Mouse (Mus musculus): ENCODE results near the gene Tas2r135.

Gene Tas2r135

DNA sequence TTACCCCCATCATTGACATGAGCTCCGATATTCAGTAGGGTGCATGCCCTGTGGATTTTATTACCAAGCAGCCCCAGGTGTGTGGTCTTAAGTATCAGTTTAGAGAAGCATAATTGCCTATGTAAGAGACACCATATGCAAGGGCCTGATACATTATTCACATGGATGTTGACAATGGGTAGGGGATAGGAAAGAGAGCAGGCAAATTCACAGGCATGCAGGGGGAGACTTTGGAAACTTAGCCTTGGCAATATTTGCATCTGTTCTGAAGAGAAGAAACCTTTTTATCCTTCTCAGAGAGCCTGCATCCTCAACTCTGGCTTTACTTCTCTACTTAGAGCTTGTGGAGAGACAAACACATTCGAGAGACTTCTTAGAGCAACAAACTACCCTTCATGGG, at the start of gene Tas2r135:
Tas2r135 (plus strand) TSS at position 301 of the 400 bp plus-strand sequence.
- DNase-seq: no peak

DNA sequence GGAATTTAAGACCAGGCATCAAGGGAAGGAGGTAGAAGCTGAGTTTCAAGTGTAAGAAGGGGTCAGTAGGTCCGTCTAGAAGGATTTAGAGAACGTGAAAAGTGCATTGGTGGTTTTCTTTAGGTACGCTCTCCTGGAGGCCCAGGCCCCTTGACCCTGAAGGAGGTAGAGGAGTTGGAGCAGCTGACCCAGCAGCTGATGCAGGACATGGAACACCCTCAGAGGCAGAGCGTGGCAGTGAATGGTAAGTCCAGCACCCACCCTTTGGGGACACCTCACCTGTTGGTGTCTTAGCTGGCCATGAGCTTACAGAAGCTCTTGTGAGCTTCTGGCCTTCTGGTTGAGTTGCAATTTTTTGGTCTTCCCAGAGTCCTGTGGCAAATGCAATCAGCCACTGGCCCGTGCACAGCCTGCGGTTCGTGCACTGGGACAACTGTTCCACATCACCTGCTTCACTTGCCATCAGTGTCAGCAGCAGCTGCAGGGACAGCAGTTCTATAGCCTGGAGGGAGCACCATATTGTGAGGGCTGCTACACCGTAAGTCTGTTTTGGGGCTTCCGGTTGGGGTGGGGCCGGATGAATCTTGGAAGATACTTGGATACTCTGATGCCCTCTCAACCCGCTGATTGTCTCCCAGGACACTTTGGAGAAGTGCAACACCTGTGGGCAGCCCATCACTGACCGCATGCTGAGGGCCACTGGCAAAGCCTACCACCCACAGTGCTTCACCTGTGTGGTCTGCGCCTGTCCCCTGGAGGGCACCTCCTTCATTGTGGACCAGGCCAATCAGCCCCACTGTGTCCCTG, 49.2 kb upstream of the Tas2r135 start:
- no peak for DNase-seq

DNA sequence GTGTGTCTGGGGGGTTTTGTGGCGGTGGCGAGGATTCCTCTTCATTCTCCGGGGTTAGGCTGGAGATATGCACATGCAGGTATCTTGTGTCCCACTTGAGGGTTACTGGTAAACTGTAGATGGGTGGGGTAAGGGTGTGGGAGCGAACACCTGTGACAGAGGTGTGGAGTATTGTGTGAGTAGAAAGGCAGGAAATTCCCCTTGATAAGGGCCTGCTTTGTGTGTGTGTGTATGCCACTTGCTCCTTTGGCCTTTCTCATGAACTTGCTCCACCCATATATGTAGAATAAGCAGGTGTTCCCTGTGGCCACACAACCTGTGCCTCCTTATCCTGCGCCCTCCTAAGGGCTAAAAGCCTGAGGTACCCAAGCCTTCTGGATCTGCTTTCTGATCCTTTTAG, 48.3 kb upstream of the Tas2r135 start:
- no peak for DNase-seq

DNA sequence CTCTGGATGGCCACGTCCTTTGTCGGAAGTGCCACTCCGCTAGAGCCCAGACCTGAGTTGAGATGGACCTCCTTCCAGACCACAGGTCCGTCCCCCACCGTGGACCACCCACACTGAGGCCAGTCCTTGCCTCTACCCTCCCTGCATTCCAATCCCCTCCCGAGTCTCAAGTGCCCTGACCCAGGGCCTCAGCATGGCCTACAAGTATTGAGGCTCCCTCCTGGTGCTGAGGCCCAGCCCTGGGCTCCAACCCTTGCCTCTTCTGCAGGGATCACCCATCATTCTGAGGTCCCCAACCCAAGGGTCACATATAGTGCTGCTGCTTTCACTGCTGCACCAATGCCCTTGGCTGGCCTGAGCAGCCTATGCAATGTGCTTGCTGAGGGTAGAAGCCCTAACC, 47.3 kb upstream of the Tas2r135 start:
- DNase-seq: no peak

DNA sequence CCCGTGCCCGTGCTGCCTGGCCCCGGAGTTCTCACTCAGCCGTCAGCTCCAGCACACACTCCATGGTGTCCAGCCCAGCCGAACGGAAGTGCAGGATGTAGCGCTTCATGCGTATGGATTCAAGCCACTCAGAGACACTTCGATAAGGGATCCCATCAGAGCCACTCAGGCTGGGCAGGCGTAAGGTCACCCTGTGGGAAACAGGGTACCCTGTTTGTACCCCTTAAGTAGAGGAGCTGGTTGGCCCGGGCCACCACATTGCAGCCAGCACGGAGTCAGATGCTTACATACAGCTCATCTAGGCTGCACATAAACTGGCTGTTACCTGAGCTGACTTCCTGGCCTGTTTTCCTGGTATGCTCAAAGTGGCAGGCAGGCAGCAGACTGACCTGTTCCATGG, 46.3 kb upstream of the Tas2r135 start:
- no peak for DNase-seq

DNA sequence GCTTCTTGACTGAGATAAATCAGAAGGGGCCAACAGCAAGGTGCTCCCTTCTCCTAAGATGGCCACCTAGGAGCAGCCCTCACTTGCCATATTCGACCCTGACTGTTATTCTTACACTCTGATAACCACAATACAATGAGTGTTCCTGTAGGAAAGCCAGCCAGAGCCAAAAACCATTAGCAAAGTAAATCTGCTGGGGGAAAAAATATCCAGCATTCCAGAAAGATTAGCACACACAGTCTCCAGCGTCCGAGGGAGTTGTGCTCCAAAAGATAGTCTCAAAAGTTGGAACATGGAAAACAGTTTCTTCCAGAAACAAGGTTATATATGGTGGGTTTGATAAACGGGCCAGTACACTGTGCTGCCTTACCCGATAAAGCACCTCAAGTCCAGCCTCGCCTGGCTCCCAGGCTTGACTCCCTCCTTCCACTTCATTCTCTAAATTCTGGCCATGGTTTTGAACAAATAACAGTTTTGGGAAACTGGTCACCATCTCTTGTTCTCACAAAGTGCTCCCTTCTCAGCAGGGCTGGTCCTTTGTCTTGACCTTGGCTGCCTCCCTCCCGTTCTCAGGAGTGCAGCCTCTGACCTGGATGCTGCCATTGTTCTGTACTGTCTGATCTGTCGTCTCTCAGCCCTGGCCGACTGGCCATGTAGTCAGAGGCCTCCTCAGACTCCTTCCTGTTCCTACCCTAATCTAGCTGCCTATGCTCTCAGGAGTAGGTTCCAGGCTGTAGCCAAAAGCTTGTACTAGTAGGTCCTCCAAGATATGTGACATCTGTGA, 45.7 kb upstream of the Tas2r135 start:
- DNase-seq: no peak

DNA sequence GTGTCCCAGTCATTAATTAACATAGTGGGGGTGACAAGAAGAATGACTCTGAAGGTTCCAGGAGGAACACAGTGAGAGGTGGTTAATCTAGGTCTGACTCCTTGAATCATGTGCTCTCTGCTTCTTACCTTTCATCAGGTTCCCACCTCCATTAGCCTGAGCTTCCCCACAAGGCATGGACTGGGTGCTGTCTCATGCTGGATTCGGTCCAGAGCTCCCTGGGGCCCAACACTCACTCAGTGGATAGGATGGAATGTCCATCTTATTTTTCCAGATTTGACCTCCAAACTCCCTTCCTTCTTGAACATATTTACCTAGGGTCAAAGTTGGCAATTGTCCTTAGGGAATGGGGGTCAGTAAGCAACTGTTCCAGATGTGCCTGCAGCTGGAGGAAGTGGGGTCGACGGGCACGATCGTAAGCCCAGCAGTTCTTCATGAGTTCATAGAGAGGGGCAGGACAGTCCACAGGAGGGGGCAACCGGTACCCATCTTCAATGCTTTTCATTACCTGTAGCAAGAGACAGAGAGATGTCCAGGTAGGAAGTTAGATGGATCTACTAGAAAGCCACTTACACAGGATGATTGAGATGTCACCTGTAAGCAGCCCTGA, 44.9 kb upstream of the Tas2r135 start:
- DNase-seq: no peak

DNA sequence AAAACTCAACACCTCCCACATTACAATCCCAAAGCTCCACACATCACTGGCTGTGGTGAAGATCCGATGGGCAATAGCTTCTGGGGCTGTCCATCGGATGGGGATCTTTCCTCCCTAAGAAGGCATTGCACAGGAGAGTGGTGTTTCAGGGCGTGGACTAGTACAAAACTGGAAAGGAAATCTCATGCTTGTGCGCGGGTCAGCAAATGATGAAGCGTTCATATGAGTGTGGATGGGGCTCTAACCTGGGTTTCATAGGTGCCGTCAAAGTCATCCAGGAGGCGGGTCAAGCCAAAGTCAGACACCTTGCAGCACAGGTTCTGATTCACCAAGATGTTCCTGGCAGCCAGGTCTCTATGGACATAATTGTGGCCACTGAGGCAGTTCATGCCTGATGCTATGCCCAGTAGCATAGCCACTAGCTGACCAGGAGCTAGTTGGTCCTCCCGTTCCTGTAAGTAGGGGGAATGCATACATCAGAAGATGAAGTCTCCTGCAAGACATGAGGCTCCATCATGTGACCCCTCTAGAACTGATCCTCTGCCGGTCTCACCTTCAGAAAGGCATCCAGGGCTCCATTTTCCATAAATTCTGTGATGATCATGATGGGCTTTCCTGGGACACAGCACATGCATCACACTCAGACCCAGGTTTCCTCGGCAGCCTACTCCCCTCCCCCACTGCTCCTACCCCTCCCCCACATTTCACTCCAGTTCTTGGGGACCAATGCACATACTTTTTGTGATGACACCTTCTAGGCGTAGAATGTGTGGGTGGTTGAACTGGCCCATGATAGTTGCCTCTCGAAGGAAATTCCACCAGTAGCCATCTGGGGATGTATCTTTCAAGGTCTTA, 44.0 kb upstream of the Tas2r135 start:
- no peak for DNase-seq

DNA sequence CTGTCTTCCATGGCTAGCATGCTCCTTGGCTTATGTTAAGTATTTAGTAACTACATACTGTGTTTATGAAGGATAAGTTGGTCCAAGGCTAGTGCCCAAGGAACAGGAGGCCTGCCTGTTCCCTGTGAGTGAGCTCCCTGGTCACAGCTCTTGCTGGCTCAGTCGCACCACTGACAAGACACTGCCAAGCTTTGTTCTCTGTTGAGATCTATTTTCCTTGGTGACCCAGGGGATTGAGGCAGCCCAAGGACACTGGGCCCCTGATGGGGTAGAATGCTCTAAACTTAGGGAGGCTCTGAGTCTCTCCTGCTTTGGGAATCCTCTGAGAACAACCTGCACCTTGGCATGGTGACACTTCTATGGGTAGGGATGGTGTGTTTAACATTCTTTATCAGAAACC, 43.2 kb upstream of the Tas2r135 start:
- no peak for DNase-seq

DNA sequence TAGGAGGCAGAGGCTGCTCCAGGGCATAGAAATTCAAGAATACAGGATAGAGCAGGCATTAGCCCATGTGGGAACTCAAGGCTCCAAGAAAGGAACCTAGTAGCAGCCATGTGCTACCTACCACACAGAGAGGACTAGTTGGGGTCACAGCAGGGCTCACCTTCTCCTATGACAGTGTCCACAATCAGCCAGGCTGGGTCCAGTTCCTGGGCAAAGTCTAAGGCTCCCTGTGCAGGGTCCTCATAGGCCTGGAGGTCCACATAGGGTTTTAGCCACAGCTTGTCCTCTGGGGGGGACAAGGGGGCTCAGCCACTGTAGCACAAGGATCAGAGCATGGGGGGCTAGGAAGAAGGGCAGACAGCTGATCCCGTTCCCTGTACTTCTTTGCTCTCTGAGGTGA, 42.7 kb upstream of the Tas2r135 start:
- DNase-seq: no peak

DNA sequence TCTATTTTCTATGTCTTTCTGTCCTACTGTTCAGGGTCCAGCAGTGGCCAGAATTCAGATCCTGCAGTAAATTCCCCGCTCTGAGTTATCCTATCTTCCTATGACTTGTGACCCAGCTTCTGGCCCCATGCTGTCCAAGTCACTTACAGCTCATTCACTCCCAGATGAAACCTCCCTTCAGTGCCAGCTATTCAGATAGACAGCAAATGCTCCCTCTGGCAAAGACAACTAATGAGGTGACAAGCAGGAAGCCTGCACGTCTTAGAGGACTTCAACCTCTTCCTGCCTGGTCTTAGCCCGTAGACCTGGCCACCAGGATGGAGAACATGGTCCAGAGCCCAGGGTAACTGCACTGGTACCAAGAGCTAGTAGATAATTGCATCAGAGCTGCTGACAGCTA, 42.3 kb upstream of the Tas2r135 start:
- no peak for DNase-seq

DNA sequence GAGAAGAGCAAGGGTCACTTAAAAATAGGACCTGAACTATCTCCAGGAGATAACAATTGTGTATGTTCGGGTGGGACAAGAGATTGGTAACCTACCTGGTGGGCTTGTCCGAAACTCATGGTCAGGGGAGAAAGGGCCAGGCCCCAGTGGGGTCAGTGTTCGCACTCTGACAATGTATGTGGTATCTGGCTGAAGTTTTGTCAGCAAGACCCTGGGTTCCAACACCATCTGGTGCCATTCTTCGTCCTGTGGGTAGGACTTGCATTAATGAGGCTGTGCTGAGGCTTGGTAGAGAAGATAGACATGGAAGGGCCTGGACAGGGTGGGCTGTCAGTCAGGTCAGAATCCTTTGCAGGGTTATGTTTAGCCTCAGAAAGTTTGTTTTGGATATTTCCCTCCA, 41.2 kb upstream of the Tas2r135 start:
- no peak for DNase-seq

DNA sequence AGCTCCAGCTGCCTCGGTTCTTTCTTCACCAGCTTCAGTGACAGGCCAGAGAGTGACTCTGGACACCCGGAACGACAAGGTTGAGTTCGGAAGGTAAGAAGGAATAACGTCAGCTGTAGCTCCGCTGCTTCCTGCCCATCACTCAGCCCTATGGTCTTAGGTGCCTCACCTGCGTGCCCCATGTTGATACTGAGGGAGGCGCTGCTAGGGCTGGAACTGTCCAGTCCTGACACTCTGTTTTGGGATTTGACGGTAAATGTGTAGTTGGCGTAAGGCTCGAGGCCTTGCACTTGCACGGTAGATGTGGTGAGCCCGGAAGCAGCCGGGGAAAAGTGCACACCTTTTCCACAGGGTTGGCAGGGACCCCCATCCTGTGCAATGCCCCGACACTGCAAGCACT, 40.6 kb upstream of the Tas2r135 start:
- DNase-seq: no peak

DNA sequence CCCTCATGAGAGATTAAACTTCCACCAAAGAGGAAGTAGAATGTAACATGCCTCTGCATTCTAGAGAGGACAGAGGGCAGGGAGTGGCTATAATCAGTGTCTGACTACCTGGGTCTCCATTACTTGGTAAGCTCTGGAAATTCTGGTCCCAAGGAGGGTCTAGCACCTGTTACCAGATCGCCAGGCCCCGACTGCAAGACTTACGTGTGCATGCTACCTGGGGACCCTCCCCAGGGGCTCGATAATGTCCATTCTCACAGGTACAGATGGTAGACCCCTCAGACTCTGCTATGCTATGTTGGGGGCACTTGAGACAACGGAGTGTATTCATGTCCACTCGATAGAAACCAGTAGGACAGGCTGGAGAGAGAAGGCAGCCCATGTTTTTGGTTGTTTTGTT, 40.0 kb upstream of the Tas2r135 start:
- no peak for DNase-seq

DNA sequence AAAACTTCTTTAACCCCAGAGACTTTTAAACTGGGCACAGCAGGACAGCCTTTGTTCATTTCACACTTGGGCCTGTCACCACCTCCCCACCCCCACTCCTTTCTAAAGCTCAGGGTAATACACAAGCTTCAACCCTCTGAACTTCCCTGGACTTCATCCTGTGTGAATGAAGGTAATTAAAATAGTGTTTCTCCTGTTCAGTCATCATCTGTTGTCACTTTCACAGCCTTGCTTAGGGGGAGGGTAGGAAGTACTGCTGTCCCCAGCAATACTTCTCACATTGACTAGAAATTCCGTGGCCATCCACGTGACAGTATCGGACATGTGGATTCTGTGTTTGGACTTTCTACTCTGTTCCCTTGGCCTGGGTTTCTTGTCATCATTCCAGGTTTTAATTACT, 35.4 kb upstream of the Tas2r135 start:
- DNase-seq: peak; percentile 89

DNA sequence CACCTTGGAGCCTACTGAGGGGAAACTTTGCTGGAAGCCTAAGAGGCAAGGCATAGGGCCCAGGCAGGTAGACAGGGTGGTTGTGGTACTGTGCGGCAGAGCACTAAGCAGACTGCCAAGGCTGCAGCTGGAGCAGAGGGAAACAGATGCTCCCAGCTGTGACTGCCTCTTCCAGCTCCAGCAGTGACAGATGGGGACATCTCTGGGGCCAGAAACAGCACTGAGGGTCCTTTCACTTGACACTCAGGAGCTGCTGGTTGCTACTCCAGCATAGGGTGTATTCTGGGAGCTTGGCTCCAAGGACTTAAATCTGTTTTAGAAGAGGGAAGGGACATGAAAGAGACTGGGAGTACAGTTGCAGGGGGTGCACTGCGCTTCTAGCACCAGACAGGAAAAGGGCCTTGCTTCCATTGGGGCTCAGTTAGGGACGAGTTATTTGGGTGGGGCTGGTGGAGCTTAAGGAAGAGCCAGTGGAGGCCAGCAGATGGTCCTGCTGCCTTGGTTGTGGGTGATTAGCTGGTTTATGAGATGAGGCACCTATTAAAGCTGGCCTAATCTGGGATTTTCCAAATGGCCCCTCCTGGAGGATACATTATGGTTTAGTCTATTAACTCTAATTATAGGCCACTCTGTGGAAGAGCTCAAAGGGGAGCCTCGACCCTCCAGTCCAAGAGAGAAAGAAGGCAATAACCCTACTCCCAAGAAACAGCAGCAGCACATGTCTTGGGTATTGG, 34.4 kb upstream of the Tas2r135 start:
- peak; percentile 44 for DNase-seq

DNA sequence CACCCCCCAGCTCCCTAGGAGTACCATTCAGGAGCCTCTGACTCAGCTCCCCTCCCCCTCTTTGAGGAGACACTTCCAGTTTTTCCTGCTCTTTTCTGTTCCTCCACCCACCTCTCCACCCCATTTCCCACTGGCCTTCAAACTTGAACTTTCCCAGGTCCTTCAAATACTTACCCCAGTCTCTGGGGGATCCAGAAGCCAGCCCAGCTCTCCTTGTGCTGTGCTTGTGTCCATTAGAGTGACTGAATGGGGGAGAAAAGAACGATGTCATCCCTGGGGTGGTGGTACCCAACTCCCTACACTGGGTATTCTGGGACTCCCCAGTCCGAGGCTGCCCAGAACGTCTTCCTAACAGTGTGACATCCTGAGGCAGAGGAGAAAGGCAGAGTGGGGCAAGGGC, 33.2 kb upstream of the Tas2r135 start:
- no peak for DNase-seq

DNA sequence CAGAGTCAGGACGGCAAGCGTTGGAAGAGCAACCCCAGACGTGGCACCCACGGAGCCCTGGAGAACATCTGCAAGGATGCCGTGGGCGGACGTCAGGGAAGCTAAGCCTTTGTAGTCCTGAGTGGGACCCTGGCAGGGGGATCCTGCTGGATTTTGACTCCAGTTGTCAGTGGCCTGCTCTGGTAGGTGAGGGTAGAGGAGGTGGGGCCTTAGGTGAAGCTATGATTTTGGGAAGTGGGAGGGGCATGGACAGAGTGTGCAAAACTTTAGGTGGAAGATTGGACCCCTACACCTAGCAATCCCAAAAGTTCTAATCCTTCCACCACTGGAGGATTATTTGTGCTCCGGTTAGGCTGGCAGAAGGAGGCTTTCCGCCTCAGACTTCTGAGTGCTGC, 32.8 kb upstream of the Tas2r135 start:
- DNase-seq: no peak

DNA sequence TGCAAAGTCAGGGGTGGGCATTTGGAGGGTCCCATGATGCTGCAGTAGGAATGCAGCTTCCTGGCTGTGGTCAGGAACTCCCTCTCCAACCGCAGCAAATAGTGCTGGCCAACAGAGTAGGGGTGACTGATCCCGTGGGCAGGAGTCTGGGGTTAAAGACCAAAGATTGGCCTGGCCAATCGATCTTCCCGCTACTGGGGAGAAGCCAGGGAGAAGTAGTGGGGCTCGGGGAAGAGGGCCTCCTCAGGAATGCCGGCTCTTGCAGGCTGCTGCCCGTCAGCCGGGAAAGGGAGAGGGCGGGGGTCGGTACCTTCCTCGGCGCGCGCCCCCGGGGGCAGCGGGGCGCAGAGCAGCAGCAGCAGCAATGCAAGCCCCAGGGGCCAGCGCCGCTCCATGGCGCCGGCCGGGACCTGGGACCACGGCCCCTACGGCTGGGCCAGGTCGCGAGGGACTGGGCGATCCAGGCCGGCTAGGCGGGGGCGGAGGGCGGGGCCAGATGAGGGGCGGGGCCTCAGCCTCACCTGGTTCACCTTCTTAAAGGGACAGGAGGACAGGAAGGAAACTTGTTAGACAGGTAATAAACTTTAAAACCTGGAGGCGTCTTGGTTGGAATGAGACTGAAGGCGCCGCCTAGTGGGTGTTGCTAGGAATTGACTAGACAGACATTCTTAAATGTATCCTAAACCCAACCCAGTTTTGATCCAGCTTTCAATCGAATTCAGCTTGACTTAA, 32.3 kb upstream of the Tas2r135 start, which contains the start of gene Epha1:
Epha1 (minus strand) TSS at position 453 of the 732 bp plus-strand sequence.
- DNase-seq: peak; percentile 86

DNA sequence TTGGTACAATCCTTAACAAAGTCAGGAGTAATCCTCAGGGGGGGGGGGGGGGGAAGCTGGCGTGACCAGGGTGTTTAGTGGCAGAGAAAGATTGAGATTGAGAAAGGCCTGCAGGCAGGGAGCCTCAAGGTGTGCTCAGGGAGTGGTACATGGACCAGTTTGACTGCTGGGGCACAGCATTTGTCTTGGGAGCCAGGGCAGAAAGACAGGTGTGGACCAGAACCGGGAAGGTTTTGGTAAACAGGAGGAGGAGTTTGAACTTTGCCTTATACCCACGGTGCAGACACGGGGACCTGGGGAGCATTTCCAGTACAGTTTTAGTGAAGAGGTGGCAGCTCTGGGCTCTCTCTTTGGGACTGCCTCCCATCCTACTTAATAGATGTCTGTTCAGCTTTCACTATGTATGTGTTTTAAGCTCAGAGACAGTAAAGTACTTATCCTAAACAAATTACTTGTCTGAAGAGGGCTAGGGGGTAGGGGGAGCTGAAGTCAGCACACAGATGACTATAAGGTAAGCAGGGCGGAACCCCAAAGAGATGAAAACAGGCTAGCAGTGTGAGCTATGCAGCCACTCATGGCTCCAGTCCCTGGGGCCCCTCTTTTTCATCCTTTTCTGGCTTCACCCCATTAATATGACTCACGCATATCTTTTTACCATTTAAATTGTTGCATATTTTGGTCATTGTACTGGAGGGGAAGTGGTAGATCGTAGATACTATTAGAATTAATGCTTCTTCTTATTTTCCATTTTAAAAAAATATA, 31.4 kb upstream of the Tas2r135 start:
- DNase-seq: peak; percentile 29

DNA sequence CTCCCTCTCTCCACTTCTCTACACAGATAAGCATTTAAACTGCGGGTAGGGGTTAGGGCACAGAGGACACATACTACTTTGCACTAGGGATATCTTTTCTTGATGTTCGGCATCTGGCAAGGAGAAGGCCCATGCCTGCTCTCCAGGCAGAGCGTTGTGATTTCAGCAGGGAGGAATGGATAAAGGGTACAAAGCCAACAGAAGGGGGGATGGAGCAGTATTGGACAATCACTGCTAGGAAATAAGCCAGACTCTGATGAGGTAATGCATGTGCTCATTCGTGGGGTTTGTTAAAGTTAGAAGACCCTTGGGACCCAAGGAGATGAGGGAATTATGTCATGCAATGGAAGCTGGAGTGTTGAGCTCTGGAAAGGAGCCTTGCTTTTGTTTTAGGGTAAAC, 30.5 kb upstream of the Tas2r135 start:
- no peak for DNase-seq
